Mouse (Mus musculus) E14TG2a.4 (cell line): ENCODE results near the gene Josd2.

Experiments
- CTCF ChIP-seq: conservative IDR thresholded peaks from 2 replicates; pipeline ENCODE4 v1.5.1; 2014; ENCODE audit warnings: low read length
- NANOG ChIP-seq: IDR thresholded peaks from 2 replicates; pipeline ENCODE4 v1.6.1; 2014; ENCODE audit warnings: borderline replicate concordance, low read length, mixed read lengths
- POU5F1 ChIP-seq: IDR thresholded peaks from 2 replicates; pipeline ENCODE4 v1.6.1; 2014; ENCODE audit warnings: low read length, borderline replicate concordance

GRCm38 (mm10) chr7:44482836-44483435, 15.2 kb downstream of the Josd2 start:
- TF ChIP-seq CTCF = no peak
- no peak for TF ChIP-seq NANOG
- no peak for TF ChIP-seq POU5F1
